Mouse (Mus musculus) spleen, postnatal 0 days (tissue): ENCODE results near the gene Ginm1. TPM values are rescaled to one million over a fixed set of nuclear protein-coding genes. Genes with fewer than 3 reads are reported as not detected.

Source experiments
- polyA plus RNA-seq: library from polyadenylated mRNA; unstranded; fragments of >200 nt; fragmentation: Nextera tagmentation; extraction: Ambion mirVana; gene quantifications from 2 replicates; pipeline ENCODE4 v1.2.1, GENCODE M21; 2015

Gene Ginm1
- 56.3 and 60.2 TPM in 2 replicates for polyA plus RNA-seq

GRCm38 (mm10) chr10:7792751-7793385 lies at the start of gene Ginm1, which contains the start of gene Ppil4:
Gene Ginm1 (minus strand): TSS chr10:7792824.
Gene Ppil4 (plus strand): TSS chr10:7792891.

GRCm38 (mm10) chr10:7832171-7832676 lies 39.6 kb upstream of the Ginm1 start, which contains the start of gene Zc3h12d:
Gene Zc3h12d (plus strand): TSS chr10:7832470.

GRCm38 (mm10) chr10:7725751-7726500 lies 66.7 kb downstream of the Ginm1 start, which contains the start of gene Katna1:
Gene Katna1 (plus strand): TSS chr10:7726000.

Other genes starting within 250 kb of the Ginm1 start
- 0.58 and 0.84 TPM in 2 replicates for gene Lrp11, start 203.0 kb downstream of the Ginm1 start, polyA plus RNA-seq
- 28.9 and 29.8 TPM in 2 replicates for gene Nup43, start 125.3 kb downstream of the Ginm1 start, polyA plus RNA-seq
- 126 and 129 TPM in 2 replicates for gene Pcmt1, start 111.7 kb downstream of the Ginm1 start, polyA plus RNA-seq
- 3.1 and 3.7 TPM in 2 replicates for gene Lats1, start 111.6 kb downstream of the Ginm1 start, polyA plus RNA-seq
- 36.3 and 37.3 TPM in 2 replicates for gene Katna1, start 66.8 kb downstream of the Ginm1 start, polyA plus RNA-seq
- gene Ppil4, start 67 bp upstream of the Ginm1 start, polyA plus RNA-seq, result 32.9 and 33.1 TPM in 2 replicates
- 0.82 and 1.1 TPM in 2 replicates for gene Zc3h12d, start 39.6 kb upstream of the Ginm1 start, polyA plus RNA-seq
- gene Tab2, start 163.4 kb upstream of the Ginm1 start, polyA plus RNA-seq, result 18.6 and 19.5 TPM in 2 replicates